Mouse (Mus musculus) MEL (cell line): ENCODE measurements at regions not wholly inside any gene's neighbourhood (a gene's known extent, or its start where the extent isn't known, plus 50 kb on each side); places are given as distances from the start of the nearest gene placed in this dataset.

Source experiments
- DNase-seq: peaks from one replicate; pipeline ENCODE4 v3.0.0; 2011; ENCODE audit warnings: low read depth, low spot score
- H3K27ac ChIP-seq: 2 replicates; pipeline ENCODE4 v1.5.1; 2012; ENCODE audit warnings: low read depth, mild to moderate bottlenecking, control low read depth, low read length, moderate library complexity; ENCODE audit not compliant: control insufficient read depth
- H3K27me3 ChIP-seq, 2 experiments: fragments of 150-350 bp in 1 of 2; sonication (generic) in 1 of 2; 2 replicates each; pipeline ENCODE4 v1.6.1; 2012; ENCODE audit warnings: low read length in 2 of 2, mild to moderate bottlenecking in 2 of 2, improper control_type of control experiment in 1 of 2, moderate library complexity in 1 of 2; ENCODE audit not compliant: insufficient read depth in 2 of 2, control insufficient read depth in 1 of 2
- H3K36me3 ChIP-seq, 2 experiments: 2 replicates each; pipeline ENCODE4 v1.6.1; 2012 to 2014; ENCODE audit warnings: low read length in 2 of 2, improper control_type of control experiment in 1 of 2, inconsistent platforms in 1 of 2, mild to moderate bottlenecking in 1 of 2; ENCODE audit not compliant: insufficient read depth in 2 of 2, control insufficient read depth in 1 of 2
- H3K4me1 ChIP-seq, 2 experiments: fragments of 150-350 bp in 1 of 2; sonication (generic) in 1 of 2; 2 replicates each; pipeline ENCODE4 v1.6.1; 2012; ENCODE audit warnings: low read length in 2 of 2, improper control_type of control experiment in 1 of 2, mild to moderate bottlenecking in 1 of 2; ENCODE audit not compliant: insufficient read depth in 2 of 2, control insufficient read depth in 1 of 2
- H3K4me3 ChIP-seq, 2 experiments: fragments of 150-350 bp in 1 of 2; sonication (generic) in 1 of 2; 2 replicates each; pipeline ENCODE4 v1.5.1; 2012; ENCODE audit warnings: low read depth in 2 of 2, low read length in 2 of 2, mild to moderate bottlenecking in 2 of 2, moderate library complexity in 2 of 2, control low read depth in 1 of 2, improper control_type of control experiment in 1 of 2; ENCODE audit not compliant: control insufficient read depth in 1 of 2, insufficient read depth in 1 of 2
- H3K79me2 ChIP-seq: 2 replicates; pipeline ENCODE4 v1.6.1; 2012; ENCODE audit warnings: mild to moderate bottlenecking, low read length, moderate library complexity; ENCODE audit not compliant: control insufficient read depth, poor library complexity, insufficient read depth
- H3K9ac ChIP-seq: 2 replicates; pipeline ENCODE4 v1.6.1; 2012; ENCODE audit warnings: low read depth, mild to moderate bottlenecking, control low read depth, low read length, moderate library complexity; ENCODE audit not compliant: control insufficient read depth, poor library complexity, severe bottlenecking
- H3K9me3 ChIP-seq: fragments of 150-350 bp; sonication (generic); replicated peaks from 2 replicates; pipeline ENCODE4 v1.6.1; 2012; ENCODE audit warnings: mild to moderate bottlenecking, low read length, improper control_type of control experiment, moderate library complexity; ENCODE audit not compliant: insufficient read depth
- BHLHE40 ChIP-seq: IDR thresholded peaks from 2 replicates; pipeline ENCODE4 v1.6.1; 2012; ENCODE audit warnings: low read depth, mild to moderate bottlenecking, inconsistent platforms, low read length, improper control_type of control experiment, borderline replicate concordance
- CHD2 ChIP-seq: IDR thresholded peaks from 2 replicates; pipeline ENCODE4 v1.6.1; 2011; ENCODE audit warnings: low read length, improper control_type of control experiment
- ELF1 ChIP-seq: IDR thresholded peaks from 2 replicates; pipeline ENCODE4 v1.6.1; 2014; ENCODE audit warnings: low read depth, mild to moderate bottlenecking, inconsistent platforms, low read length, improper control_type of control experiment, moderate library complexity
- EP300 ChIP-seq, 2 experiments: IDR thresholded peaks; 2 replicates each; pipeline ENCODE4 v1.6.1; 2011; ENCODE audit warnings: improper control_type of control experiment in 2 of 2, low read length in 2 of 2, low read depth in 1 of 2, mild to moderate bottlenecking in 1 of 2
- ETS1 ChIP-seq: IDR thresholded peaks from 2 replicates; pipeline ENCODE4 v1.6.1; 2012; ENCODE audit warnings: low read depth, mild to moderate bottlenecking, inconsistent platforms, low read length, improper control_type of control experiment, moderate library complexity
- GABPA ChIP-seq: IDR thresholded peaks from 2 replicates; pipeline ENCODE4 v1.6.1; 2012; ENCODE audit warnings: low read depth, mild to moderate bottlenecking, inconsistent platforms, low read length, improper control_type of control experiment, moderate library complexity
- MAX ChIP-seq: IDR thresholded peaks from 2 replicates; pipeline ENCODE4 v1.6.1; 2011; ENCODE audit warnings: low read length, improper control_type of control experiment
- MAZ ChIP-seq: IDR thresholded peaks from 2 replicates; pipeline ENCODE4 v1.6.1; 2012; ENCODE audit warnings: low read depth, mild to moderate bottlenecking, inconsistent platforms, low read length, improper control_type of control experiment
- MYB ChIP-seq: IDR thresholded peaks from 2 replicates; pipeline ENCODE4 v1.6.1; 2011; ENCODE audit warnings: mild to moderate bottlenecking, low read depth, low read length, improper control_type of control experiment
- MYC ChIP-seq: IDR thresholded peaks from 2 replicates; pipeline ENCODE4 v1.6.1; 2011; ENCODE audit warnings: low read depth, mild to moderate bottlenecking, low read length, improper control_type of control experiment, moderate library complexity
- NELFE ChIP-seq: IDR thresholded peaks from 2 replicates; pipeline ENCODE4 v1.6.1; 2011; ENCODE audit warnings: low read depth, low read length, improper control_type of control experiment
- NRF1 ChIP-seq: IDR thresholded peaks from 2 replicates; pipeline ENCODE4 v1.6.1; 2014; ENCODE audit warnings: low read depth, mild to moderate bottlenecking, inconsistent platforms, low read length, improper control_type of control experiment, moderate library complexity; ENCODE audit not compliant: poor library complexity, insufficient read depth, severe bottlenecking
- POLR2A ChIP-seq, 2 experiments: IDR thresholded peaks; 2 replicates each; pipeline ENCODE4 v1.6.1; 2011 to 2012; ENCODE audit warnings: low read length in 2 of 2, mild to moderate bottlenecking in 2 of 2, control low read depth in 1 of 2, improper control_type of control experiment in 1 of 2, low read depth in 1 of 2, moderate library complexity in 1 of 2; ENCODE audit not compliant: control insufficient read depth in 1 of 2, insufficient read depth in 1 of 2, poor library complexity in 1 of 2
- SIN3A ChIP-seq: IDR thresholded peaks from 2 replicates; pipeline ENCODE4 v1.6.1; 2012; ENCODE audit warnings: low read length, improper control_type of control experiment, inconsistent platforms
- TBP ChIP-seq: IDR thresholded peaks from 2 replicates; pipeline ENCODE4 v1.8.0; 2011; ENCODE audit warnings: low read depth, low read length, improper control_type of control experiment
- UBTF ChIP-seq: IDR thresholded peaks from 2 replicates; pipeline ENCODE4 v1.6.1; 2012; ENCODE audit warnings: low read depth, mild to moderate bottlenecking, inconsistent platforms, low read length, improper control_type of control experiment, moderate library complexity, borderline replicate concordance; ENCODE audit not compliant: insufficient read depth
- USF2 ChIP-seq, 2 experiments: IDR thresholded peaks; 2 replicates each; pipeline ENCODE4 v1.6.1; 2011 to 2012; ENCODE audit warnings: improper control_type of control experiment in 2 of 2, low read length in 2 of 2, borderline replicate concordance in 1 of 2, inconsistent platforms in 1 of 2, low read depth in 1 of 2, mild to moderate bottlenecking in 1 of 2; ENCODE audit not compliant: insufficient read depth in 1 of 2
- ZC3H11A ChIP-seq: IDR thresholded peaks from 2 replicates; pipeline ENCODE4 v1.6.1; 2012; ENCODE audit warnings: low read depth, mild to moderate bottlenecking, inconsistent platforms, low read length, improper control_type of control experiment
- ZKSCAN1 ChIP-seq: IDR thresholded peaks from 2 replicates; pipeline ENCODE4 v1.6.1; 2012; ENCODE audit warnings: low read depth, mild to moderate bottlenecking, inconsistent platforms, low read length, improper control_type of control experiment, moderate library complexity

DNA sequence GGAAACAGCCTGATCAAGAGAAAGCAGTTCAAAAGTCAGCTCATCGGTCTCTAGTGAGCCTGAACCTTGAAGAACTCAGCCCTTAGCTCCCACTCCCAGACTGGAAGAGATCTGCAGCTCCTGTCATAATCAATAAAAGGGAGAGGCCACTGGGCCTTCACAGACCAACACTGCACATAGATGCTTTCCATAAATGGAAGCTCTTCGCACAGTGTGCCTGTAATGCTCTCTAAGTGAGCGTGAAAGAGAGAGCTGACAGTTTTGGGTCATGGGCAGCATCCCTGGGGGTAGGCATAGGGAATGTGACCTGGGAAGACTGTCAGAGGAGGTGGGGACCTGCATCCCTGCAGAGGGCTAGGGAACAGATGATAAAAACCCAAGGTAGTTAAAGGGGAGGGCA is 551.9 kb upstream of the Cdh11 start:
- Histone ChIP-seq H3K9ac (no peak overlapping the region), H3K36me3 (no peaks in the 10 kb centered on the region), H3K79me2 (no peaks in the 10 kb centered on the region), H3K9me3 (no peaks in the 10 kb centered on the region), H3K4me1 (no peaks in the 10 kb centered on the region), H3K27ac (no peak overlapping the region), H3K27me3 (no peaks in the 10 kb centered on the region), H3K4me3 (no peak overlapping the region)
- DNase-seq: no peak
- TF ChIP-seq POLR2A (IDR thresholded peaks at IDR 0.05; ENCODE audit: control insufficient read depth in 1 of 2, insufficient read depth in 1 of 2, low read depth in 1 of 2, low read length in 2 of 2, poor library complexity in 1 of 2) (no peak), ELF1 (no peak), ZKSCAN1 (no peak), UBTF (no peak), USF2 (IDR thresholded peaks at IDR 0.05; ENCODE audit: borderline replicate concordance in 1 of 2, insufficient read depth in 1 of 2, low read depth in 1 of 2, low read length in 2 of 2) (no peak), NELFE (no peak), MAZ (no peak), NRF1 (no peak), EP300 (IDR thresholded peaks at IDR 0.05; ENCODE audit: low read depth in 1 of 2, low read length in 2 of 2) (no peak), ZC3H11A (no peak), MYB (no peak)

GRCm38 (mm10) chr8:103339042-103339441 is 553.6 kb upstream of the Cdh11 start:
- H3K36me3 ChIP-seq: no peaks in the 10 kb centered on the region
- H3K79me2 ChIP-seq: no peaks in the 10 kb centered on the region
- H3K9ac ChIP-seq: no peak overlapping the region
- no peak for DNase-seq
- H3K9me3 ChIP-seq: no peaks in the 10 kb centered on the region
- no peak overlapping the region for H3K27ac ChIP-seq
- H3K4me3 ChIP-seq: no peak overlapping the region
- no peaks in the 10 kb centered on the region for H3K27me3 ChIP-seq
- TF ChIP-seq CHD2 (no peak), MAX (no peak), GABPA (no peak), MYC (no peak), SIN3A (no peak), EP300 (IDR thresholded peaks at IDR 0.05; ENCODE audit: low read depth in 1 of 2, low read length in 2 of 2) (no peak), ETS1 (no peak), BHLHE40 (no peak), TBP (no peak)
- H3K4me1 ChIP-seq: no peaks in the 10 kb centered on the region
